Mouse (Mus musculus) thymus, postnatal 25 days (tissue): ENCODE measurements around the gene Auh.

Experiments
- DNase-seq: peaks from one replicate; pipeline ENCODE4 v3.0.0; 2022

Auh gene

GRCm38 (mm10) chr13:52929209-52930171 is at the start of gene Auh:
Auh (minus strand) TSS chr13:52929681.
- DNase-seq: peak; percentile 88

- peak; percentile 11 for DNase-seq
These were observed 49.0 kb upstream of the Auh start for GRCm38 (mm10) chr13:52978321-52978981.

- DNase-seq: no peak
These were observed 48.3 kb upstream of the Auh start for GRCm38 (mm10) chr13:52977757-52978156.

GRCm38 (mm10) chr13:52977221-52977609 is 47.7 kb upstream of the Auh start:
- DNase-seq: no peak

- DNase-seq: no peak
These were observed 47.2 kb upstream of the Auh start for GRCm38 (mm10) chr13:52976510-52977220.

- DNase-seq: no peak
These were observed 46.6 kb upstream of the Auh start for GRCm38 (mm10) chr13:52976130-52976509.

- DNase-seq: no peak
These were observed 45.2 kb upstream of the Auh start for GRCm38 (mm10) chr13:52974676-52975075.

GRCm38 (mm10) chr13:52973427-52973826 is 43.9 kb upstream of the Auh start:
- no peak for DNase-seq

GRCm38 (mm10) chr13:52972626-52973025 is 43.1 kb upstream of the Auh start:
- DNase-seq: no peak

- no peak for DNase-seq
These were observed 41.4 kb upstream of the Auh start for GRCm38 (mm10) chr13:52970876-52971275.

GRCm38 (mm10) chr13:52962922-52963321 is 33.4 kb upstream of the Auh start:
- DNase-seq: no peak

- no peak for DNase-seq
These were observed 32.9 kb upstream of the Auh start for GRCm38 (mm10) chr13:52962361-52962760.

- DNase-seq: no peak
These were observed 24.5 kb upstream of the Auh start for GRCm38 (mm10) chr13:52953779-52954553.

GRCm38 (mm10) chr13:52949211-52949610 is 19.7 kb upstream of the Auh start:
- no peak for DNase-seq

GRCm38 (mm10) chr13:52947545-52947944 is 18.1 kb upstream of the Auh start:
- DNase-seq: no peak

- no peak for DNase-seq
These were observed 16.3 kb upstream of the Auh start for GRCm38 (mm10) chr13:52945769-52946168.

- no peak for DNase-seq
These were observed 14.6 kb upstream of the Auh start for GRCm38 (mm10) chr13:52944116-52944515.

GRCm38 (mm10) chr13:52942876-52943388 is 13.5 kb upstream of the Auh start:
- DNase-seq: no peak

GRCm38 (mm10) chr13:52940956-52941355 is 11.5 kb upstream of the Auh start:
- no peak for DNase-seq

GRCm38 (mm10) chr13:52930582-52930981 is 1.1 kb upstream of the Auh start:
- no peak for DNase-seq

GRCm38 (mm10) chr13:52928392-52928791 is 1.1 kb downstream of the Auh start:
- no peak for DNase-seq

- peak; percentile 50 for DNase-seq
These were observed 5.0 kb downstream of the Auh start for GRCm38 (mm10) chr13:52924457-52924856.
